Mouse (Mus musculus) olfactory bulb, adult 2 months (tissue): Measurements from ENCODE around the gene Tacr1. TPM values are rescaled to one million over a fixed set of nuclear protein-coding genes. Genes with fewer than 3 reads are reported as not detected.

Experiments used
- H3K27ac ChIP-seq: fragments of 200-500 bp; 2 replicates; pipeline ENCODE4 v1.5.1; 2012; ENCODE audit warnings: low read depth, low read length; ENCODE audit not compliant: insufficient read depth
- H3K4me1 ChIP-seq: fragments of 200-500 bp; 2 replicates; pipeline ENCODE4 v1.6.1; 2012; ENCODE audit warnings: low read length; ENCODE audit not compliant: control insufficient read depth, insufficient read depth
- H3K4me3 ChIP-seq: fragments of 200-500 bp; 2 replicates; pipeline ENCODE4 v1.5.1; 2012; ENCODE audit warnings: mild to moderate bottlenecking, low read depth, low read length, moderate library complexity; ENCODE audit not compliant: insufficient read depth
- CTCF ChIP-seq: fragments of 200-500 bp; IDR thresholded peaks from 2 replicates; pipeline ENCODE4 v1.5.1; 2012; ENCODE audit warnings: low read depth, mild to moderate bottlenecking, low read length, moderate library complexity; ENCODE audit not compliant: insufficient read depth
- POLR2A ChIP-seq: fragments of 200-500 bp; IDR thresholded peaks from 2 replicates; pipeline ENCODE4 v1.6.1; 2012; ENCODE audit warnings: mild to moderate bottlenecking, low read depth, low read length, moderate library complexity; ENCODE audit not compliant: insufficient read depth
- WGBS: fragments of 180-500 bp; shearing (Covaris S2); methylation state at CpG from one replicate; pipeline ENCODE4 v1.1.7; 2018; 5-methylcytosine and 5-hydroxymethylcytosine counted together
- polyA plus RNA-seq: library from polyadenylated mRNA; stranded (reverse); fragments of >200 nt; gene quantifications from 2 replicates; pipeline ENCODE4 v1.2.4, GENCODE M21; 2012; ENCODE audit warnings: low replicate concordance; ENCODE audit not compliant: missing spikeins, insufficient read depth, insufficient read length

Tacr1 gene
- polyA plus RNA-seq, 1 experiment = not detected

DNA sequence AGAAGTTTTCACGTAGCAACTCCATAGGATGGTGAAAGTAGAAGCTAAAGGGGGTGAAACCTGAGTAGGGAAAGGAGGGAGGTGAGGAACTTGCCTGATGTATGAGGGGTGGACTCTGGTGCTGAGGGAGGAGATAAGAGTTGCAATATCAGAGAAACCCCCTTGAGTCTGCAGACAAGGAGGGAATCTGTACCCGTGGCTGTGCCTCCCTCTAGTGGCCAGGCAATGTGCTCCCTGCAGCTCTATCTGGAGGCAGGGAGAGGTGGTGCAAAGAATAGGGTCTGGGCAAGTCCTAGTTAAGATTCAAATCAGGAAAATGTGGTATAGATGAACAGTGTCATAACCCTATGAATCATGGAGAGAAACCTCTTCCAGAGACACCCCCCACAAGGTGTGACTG is 201.5 kb downstream of the Tacr1 start:
- 47% methylated on average over 2 of the region's 2 CpGs for WGBS
- H3K4me3 ChIP-seq = no peak overlapping the region
- peak; percentile 68; the same call in 1 of the 2 replicates for TF ChIP-seq CTCF
- no peak for TF ChIP-seq POLR2A
- no peaks in the 10 kb centered on the region for H3K4me1 ChIP-seq
- no peak overlapping the region for H3K27ac ChIP-seq

DNA sequence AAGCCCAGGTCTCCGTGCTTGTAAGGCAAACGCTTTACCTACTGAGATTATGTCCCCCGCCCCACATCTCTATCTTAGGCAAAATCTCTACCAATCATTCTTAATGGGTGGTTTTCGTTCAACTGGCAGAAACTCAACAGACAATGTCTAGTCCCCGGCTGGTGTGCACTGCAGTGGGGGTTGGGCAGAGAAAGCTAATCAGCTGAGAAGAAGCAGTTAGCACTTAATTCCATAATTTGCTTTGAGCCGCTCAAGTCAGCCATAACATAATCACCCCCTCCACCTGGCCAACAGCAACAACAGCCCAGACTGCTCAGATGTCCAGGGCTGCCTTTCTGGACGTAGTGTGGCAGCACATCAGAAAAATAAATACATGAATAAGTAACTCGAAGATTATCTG is 202.7 kb downstream of the Tacr1 start:
- no peak overlapping the region for H3K4me3 ChIP-seq
- TF ChIP-seq CTCF = no peak
- no peak for TF ChIP-seq POLR2A
- H3K27ac ChIP-seq = no peak overlapping the region
- WGBS = 34% methylated on average over 8 of the region's 8 CpGs
- peaks cover 5% of the 10 kb centered on the region; the same call in 1 of the 2 replicates for H3K4me1 ChIP-seq

DNA sequence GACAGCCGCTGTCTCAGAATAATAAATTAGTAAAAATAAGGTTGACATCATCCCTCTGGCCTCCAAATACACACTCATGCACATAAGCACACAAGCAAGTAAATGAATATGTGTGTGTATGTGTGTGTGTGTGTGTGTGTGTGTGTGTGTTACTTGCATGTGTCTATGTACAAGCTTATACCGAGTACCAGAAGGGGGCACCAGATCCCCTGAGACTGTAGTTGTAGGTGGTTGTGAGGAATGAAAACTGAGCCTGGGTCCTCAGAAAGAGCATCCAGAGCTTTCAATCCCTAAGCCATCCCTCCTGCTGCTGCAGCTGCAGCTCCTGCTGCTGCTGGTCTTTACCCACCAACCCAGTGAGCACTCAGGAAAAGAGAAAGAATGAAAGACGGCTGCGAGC is 206.6 kb downstream of the Tacr1 start:
- no peak for TF ChIP-seq POLR2A
- TF ChIP-seq CTCF = no peak
- Histone ChIP-seq H3K4me1 (peaks cover 5% of the 10 kb centered on the region; the same call in 1 of the 2 replicates), H3K27ac (no peak overlapping the region), H3K4me3 (no peak overlapping the region)
- 73% methylated on average over 4 of the region's 4 CpGs for WGBS

DNA sequence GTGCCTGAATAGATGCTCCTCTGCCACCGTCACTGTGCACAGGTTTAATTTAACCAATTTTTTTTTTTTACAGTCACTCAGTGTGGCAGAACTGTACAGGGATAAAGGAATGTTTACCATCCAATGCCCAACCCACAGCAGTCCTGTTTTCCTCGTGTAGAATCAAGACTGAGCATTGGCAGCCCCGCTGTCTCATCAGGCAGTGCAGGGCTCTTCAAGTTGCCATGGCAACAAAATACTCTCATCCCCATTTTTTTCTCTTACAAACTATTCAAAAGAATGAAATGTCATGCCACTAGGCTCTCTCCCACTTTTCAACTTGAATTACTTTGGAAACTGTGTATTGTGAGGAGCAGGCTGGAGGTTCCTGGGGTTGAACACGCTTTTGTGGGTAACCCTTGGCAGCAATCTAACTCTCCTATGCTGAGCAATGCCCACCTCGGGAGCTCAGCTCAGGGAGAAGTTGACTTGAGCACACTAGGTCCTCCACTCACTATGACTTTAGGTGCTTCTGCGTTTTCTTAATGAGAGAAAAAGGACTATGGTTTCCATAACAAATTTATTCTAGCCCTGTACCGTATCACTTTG is 207.3 kb downstream of the Tacr1 start:
- H3K27ac ChIP-seq = no peak overlapping the region
- WGBS = 34% methylated on average over 7 of the region's 7 CpGs
- peaks cover 5% of the 10 kb centered on the region; the same call in 1 of the 2 replicates for H3K4me1 ChIP-seq
- H3K4me3 ChIP-seq = no peak overlapping the region
- TF ChIP-seq POLR2A (no peak), CTCF (no peak)
